Mouse (Mus musculus) cerebellum, postnatal 4 days (tissue): ENCODE measurements at regions not wholly inside any gene's neighbourhood (a gene's known extent, or its start where the extent isn't known, plus 50 kb on each side); places are given as distances from the start of the nearest gene placed in this dataset.

Experiments used
- DNase-seq, 2 experiments: peaks; one replicate each; pipeline ENCODE4 v3.0.0; 2022; ENCODE audit warnings: low spot score in 2 of 2, mixed read lengths in 1 of 2

DNA sequence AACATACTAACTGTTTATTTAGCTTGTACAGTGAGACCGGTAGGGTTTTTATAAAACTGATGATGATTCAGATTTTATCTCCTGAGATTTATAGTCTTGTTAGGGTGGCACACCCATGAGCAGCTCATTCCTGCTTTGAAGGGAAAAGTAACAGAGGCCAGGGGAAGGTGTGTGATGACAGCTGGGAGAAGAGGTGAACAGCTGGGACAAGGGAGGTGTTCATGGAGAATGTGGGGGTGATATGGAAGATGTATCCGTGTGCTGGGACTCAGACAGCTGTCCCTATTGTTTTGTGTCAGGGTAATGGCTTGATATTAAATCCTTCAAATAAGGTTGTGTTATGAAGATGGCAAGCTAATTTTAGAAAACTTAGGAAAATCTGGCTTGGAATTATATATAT is 2238.4 kb upstream of the Gm7489 start:
- DNase-seq = no peak

DNA sequence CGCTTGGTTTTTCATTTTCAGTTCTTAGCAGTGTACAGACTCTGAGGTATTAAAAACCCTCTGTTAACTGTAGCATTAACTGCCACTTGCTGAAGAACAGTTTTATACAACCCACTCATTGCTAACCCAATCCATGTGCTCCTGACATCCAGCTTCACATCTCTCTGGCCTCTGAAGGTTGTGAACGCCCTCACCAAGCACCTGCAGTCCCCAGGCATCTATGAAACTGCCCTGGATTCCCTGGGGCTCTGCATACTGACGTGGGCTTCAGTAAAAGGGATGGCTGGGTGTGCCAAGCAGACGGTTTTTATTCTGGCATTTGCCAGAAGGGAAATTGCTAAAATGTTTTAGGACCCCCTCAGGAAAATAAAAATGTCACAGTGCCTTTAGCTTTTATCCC is 2232.2 kb upstream of the Gm7489 start:
- DNase-seq = no peak

DNA sequence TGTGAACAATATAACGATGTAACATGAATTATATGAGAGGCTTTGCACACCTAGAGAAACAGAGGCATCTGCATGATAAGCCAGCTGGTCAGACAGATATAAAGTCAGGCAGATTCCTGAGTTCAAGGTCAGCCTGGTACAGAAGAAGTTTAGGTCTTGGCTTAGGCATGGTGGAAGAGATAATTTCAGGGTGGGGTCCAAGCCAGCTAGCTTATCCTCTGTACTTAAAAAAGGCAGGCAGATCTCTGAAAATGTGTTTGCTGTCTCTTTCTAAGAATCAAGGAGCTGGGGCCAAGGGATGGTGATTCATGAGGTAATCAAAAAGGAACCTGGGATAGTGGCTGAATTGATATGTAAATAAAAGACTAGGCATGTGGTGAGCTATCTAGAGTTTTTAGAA is 2227.1 kb upstream of the Gm7489 start:
- no peak for DNase-seq

DNA sequence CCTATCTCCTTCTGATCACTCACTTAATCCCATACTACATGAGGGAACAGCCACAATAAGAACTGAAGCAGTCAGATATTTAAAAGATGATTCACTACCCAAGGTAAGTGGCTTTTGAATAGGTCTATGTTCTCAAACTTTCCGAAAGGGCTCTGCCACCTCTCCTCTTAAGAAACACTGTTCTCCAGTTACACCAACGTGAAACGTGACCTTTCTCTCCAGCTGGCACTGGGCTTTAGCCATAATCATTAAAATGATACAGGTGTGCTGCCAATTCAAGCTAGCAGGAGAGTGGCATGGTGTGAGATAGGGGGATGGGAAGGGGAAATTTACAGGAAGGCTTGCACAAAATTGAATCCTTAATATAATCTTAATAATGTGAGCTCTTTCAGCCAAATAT is 2216.4 kb upstream of the Gm7489 start:
- no peak for DNase-seq

DNA sequence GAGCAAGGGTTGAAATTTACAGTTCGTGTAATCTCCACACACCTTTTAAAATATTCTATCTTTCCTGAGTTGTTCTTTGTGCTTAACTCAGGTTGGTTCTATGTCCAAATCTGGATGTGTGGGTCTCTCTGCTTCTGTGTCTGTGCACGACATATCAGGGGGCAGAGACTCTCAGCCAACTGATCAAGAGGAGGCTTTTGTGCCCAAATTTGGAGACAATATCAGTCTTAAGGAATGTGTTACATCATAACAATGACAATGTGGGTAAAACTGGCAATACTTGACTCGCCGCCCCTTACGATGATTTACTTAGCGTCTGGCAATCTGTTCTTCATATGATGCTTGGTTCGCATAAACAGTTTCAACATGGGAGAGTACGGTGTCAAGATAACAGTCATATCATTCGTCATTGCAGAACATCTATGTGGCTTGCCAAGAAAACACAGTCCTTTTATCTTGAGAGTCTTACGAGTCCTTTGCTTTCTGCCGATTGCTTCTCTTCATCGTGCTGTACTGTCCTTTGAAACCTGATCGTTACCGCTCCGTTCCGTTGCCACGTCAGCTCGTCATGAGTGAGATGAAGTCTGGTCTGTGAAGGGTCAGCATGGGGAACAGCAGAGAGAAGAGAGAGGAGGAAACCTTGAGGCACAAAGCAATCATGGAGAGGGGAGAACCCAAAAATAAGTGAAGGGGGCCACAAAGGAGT is 2212.9 kb upstream of the Gm7489 start:
- DNase-seq = no peak

DNA sequence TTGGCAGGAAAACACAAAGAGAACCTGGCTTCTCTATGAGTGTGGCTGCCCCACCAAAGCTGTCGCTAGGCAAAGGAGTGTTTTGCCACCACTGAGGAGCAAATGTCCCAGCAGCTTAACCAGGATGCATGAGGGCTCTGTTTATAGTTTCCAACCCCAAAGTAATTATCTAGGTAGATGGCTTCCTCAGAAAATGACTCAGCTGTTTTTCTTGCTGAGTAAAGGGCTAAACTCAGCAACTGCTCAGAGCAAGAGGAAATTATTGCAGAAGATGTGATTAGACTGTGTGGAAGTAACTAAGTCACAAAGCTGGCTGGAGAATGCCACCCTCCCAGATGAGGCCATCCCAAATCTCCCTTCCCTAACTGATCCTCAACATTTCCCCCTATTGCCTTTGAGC is 2211.2 kb upstream of the Gm7489 start:
- DNase-seq = no peak

DNA sequence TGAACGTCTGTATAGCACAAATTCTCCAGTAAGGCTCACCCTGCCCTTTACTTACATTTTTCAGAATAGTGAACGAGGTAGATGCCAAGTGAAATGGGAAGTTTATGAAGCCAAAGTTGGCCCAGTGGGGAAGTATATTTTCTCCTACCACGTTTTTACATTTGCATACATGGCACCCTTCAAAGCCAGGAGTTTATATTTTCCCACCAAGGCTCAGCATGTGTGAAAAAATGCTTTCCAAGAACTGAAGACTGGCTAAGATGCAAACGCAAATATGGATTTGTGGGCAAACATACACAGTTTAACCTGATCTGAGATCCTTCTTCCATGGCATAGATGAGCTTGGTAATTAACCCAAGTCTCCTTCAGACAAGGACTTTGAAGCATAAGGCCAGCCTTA is 2209.4 kb upstream of the Gm7489 start:
- DNase-seq = no peak

DNA sequence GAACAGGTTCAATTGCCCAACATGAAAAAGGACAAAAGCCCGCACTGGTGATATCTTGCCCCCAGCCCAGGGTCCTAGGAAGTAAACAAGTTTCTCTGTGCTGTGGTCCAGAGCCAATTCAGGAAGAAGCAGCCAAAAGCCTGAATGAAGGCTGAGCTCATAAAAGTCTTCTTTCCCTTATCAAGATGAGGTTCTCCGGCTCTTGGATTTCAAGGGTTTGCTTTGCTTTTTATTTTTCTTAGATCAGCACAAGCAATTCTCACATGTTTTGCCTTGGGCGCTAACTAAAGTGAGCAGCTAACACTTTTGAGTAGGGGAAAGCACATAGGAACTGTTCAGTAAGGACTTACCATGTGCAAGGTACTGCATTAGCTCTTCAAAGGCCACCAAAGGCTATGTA is 2208.0 kb upstream of the Gm7489 start:
- no peak for DNase-seq

DNA sequence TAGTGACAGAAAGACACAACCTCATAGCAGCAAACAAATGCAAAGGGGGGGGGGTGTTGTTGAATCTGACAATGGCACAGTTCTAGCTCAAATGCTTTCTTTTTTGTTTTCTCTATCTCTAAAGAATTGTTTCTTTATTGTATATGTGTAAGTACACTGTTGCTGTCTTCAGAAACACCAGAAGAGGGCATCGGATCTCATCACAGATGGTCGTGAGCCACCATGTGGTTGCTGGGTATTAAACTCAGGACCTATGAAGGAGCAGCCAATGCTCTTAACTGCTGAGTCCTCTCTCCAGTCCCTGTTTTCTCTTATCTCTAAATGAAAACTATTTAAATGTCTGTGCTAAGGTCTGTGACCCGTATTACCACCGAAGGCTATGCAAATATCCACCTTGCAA is 2207.4 kb upstream of the Gm7489 start:
- no peak for DNase-seq

DNA sequence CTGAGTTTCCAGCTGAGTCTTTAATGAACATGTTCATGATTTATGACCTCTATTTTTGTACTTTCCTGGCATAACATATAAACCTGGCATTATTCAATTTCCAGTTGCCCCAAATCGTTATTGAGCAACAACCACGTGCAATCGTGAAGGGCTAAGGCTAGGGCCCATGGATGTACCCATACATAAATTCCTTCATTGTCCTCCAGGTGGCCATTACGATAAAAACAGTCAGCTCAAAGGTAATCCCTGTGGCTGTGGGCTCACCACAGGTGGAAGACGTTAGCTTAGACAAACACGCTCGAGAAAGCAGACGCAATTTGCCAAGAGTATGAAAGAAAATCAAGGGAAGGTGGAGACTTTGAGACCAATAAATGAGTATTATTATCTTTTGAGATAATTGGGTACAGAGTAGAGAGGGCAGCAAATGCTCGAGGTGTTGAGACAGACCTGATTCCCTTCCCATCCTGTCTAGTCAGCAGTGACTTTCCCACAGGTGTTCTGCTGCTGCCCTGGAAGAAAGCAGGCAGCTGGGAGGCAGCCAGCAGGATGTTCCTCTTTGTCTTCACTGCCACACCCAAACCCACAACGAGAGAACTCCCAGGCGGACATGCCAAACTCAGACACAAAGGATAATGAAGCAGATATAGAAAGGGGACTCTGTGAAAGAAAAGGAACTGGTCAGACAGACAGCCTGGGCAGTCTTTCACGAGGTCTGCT is 2205.4 kb upstream of the Gm7489 start:
- DNase-seq = no peak

DNA sequence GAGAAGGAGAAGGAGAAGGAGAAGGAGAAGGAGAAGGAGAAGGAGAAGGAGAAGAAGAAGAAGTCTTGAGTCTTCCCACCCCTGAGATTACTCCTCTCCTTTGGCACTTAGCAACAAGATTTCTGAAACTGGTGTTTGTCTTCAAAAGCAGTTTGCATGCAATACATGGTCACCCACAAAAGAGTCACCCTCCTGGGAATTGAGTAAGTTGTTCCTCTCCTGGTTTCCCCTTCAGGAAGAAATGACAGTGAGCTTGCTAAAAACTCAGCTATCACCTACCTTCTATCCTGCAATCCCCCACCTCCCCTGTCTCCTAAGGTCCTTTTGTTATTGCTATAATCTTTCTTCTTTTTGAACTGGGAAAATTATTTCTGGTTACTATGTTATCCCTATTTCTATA is 2204.2 kb upstream of the Gm7489 start:
- no peak for DNase-seq

DNA sequence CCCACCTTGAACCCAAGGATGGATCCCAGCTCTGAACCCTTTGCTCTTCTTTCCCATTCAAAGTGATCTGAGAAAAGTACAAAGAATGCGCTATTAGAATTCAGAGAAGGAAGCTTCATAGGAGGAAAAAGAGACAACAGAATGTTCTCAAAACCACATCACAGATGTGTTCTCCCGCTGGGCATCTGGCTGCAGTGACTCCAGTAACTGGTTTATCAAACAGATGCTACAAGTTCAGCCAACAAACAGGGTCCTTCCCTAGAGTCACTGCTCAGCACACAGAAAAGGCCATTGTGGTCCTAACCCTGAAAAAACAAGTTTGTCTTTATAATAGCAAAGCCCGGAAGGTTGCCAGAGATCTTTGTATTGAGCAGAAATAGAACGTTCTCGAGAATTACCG is 2203.5 kb upstream of the Gm7489 start:
- no peak for DNase-seq

DNA sequence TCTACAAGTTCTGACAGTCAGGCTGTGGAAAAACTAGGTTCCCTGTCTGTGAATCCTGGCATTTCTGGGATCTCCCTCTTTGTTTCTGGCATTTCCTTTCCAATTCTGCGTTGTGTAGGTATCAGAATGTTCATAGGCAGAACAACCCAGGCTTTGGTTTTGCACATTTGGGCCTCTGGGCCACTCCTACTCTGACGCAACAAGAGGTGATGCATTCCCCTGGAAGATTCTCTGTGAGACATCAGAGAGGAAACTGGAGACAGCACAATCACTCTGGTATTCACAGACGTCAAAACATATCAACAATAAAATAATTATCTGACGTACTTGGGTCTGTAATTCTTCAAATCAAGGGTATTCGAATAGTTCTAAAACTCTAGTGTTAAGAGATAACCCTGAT is 2202.4 kb upstream of the Gm7489 start:
- no peak for DNase-seq

DNA sequence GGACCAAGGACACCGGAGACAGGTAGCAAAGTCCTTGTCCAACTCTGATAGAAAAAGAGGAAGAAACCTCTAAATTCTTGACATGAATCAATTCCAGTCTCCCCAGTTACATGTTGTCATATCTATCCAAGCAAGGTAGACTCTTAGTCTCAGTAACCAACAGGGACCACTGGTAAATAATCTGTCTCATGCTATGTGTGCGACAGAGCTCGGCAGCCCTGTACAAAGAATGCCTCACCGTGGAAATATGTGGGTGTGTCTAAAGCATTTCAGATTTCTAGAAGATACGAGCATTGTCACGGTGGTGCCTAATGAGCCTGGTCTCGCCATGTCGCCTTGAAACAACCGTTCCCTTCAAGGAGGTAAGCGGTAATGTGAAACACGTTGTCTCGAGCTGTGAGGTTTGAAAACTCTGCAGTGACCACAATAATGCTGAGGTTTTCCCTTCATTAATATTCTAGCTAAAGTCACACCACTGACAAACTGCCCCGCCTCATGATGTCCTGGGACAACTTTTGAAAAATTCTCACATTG is 2197.6 kb upstream of the Gm7489 start:
- no peak for DNase-seq

DNA sequence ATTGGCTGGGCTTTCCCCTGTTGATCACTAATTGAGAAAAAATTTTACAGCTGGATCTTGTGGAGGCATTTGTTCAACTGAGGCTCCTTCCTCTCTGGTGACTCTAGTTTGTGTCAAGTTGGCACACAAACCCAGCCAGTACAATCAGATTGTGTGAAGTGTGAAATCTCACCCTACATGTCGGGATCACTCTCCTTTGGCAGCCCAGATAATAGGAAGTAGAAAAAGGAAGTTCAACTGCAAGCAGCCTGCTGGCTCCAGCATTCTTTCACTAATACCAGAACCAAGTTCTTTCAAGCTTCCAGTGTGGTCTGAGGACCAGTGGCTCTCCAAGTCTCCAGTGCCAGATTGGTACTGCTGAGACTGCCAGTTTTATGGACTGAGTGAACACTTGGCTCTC is 2195.2 kb upstream of the Gm7489 start:
- DNase-seq = no peak

DNA sequence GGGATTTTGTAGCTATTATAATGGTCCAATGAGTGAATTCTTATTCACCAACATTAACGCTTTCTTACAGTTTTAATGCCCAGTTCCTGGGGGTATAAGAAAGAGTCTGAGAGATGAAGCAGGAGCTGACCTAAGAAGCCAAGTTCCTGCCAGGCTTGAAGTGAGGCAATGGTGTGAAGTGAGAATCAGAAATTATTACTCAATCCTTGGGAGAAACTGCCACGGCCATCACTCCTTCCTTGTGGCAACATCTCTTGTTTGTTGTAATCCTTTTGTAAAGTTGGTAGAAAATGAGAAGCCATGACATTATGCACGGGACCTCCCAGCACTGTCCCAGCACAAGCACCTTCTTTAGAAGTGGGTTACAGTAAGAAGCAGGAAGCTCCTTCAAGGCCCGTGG is 2192.0 kb upstream of the Gm7489 start:
- no peak for DNase-seq

DNA sequence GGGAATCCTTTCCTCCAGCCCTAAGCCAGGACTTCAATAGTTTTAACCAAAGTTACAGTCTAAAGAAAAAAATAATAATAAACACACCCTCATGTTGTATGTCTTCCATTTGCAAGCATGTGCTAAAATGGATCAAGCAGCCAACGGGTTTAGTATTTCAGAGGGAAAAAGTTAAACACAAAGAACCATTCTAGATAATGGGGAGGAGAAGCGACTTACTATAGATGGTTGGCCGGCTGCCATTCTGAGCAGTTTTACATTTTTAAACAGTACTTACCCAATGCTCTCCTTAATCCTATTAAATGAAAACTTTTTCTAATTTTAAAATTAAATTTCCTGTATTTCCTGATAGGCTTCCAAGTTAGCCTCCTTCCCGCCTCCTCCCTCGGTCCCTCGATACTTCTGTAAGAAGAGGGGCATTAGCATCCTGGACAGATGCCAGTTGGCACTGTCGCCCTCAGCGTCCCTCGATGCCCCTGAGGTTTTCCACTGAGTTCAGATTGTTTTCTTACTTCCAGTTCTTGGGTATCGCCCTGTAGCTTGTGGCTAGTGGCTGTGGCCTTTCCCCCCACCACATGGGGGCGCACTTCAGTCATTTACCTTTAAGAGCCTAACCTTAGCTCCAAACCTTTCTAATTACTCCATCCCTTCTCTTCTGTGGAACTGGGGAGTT is 2188.2 kb upstream of the Gm7489 start:
- peak; percentile 30 to 51 for DNase-seq

DNA sequence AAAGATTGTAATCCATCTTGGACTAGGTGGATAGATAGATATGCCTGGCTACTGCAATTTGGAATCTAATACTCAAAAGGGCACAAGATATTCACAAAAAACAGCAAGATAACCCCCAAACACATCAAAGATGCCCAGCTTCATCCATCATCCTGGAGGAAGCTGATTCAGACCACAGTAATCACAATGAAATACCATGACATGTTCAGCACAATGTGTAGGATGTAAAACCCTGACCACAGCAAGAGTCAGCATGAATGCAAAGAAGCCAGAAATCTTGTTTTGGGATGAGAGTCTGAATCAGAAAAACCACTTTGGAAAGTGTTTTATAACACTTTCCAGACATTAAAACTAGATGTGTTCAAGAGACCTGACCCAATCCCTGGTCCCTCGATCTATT is 2180.5 kb upstream of the Gm7489 start:
- DNase-seq = no peak

DNA sequence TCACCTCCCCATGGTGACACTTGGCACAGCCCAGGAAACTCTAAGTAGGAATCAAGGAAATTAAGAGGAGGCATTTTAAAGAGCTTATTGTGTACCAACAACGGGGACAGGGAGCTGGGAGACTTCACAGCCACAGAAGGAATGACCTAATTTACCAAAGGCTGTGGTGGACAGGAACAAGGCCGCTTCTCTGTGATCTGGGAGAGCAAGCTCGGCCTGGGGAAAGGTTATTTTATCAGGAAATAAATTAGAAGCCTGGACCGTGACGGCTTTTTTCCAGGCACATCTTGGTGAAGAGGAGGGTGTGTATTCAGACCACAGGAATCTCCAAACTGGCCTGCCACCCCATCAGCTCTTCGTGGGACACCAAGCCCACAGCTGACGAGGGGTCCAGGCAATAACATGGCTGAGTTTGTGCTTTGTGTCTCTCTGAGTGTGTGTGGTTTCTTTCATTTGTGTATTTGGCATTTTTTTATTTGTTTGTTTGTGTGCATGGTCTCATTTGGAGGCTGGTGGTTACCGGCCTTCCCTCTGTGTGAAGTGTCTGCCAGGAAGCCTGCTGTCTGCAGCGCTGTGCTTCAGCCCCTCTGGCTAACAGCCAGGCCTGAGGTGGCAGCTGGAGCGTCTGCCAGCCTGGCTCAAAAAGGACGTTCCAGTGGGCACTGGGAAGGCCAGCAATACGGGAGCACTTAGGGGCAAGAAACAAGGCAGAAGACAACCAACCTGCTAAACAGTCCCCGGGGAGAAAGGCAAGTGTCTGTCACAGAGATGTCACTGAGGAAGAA is 2174.6 kb upstream of the Gm7489 start:
- peak; percentile 50 to 86 for DNase-seq

DNA sequence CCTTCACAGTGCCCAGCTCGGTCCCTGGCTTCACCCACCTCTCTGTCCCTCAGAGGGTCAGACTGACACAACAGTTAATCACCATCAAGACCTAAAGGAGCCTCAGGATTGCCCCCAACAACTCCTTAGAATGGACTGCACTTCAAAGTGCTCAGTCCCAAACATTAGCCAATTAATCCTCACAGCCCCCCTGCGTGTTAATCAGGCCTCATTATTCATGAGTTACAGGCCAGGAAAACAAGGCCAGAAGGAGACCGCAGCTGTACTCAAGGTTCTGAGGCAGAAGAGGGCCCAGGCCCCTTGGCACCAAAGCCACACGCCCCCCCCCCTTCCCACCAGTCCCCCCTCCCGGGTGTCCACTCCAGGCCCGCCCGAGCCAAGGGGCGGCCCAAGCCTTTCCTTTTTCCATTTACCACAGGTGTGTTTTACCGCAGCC is 2163.8 kb upstream of the Gm7489 start:
- DNase-seq = peak in 1 of 2 experiments; percentile 21

DNA sequence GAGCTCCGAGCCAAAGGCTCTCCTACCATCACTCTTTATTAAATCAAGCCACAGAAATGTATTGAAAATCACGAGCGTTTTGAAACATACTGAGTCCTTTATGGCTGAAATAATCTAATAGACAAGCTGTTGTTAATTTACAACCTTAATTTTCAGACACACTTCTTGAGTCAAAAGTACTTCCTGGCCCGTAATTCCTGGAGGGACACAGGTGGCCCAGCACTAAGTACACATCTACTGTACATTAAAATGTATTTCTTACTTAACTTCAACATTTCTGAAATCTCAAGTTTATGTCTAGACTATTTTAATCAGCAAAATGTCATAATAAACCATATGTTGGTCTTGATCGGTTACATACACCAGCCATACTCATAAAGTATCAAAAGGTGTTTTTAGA is 2163.3 kb upstream of the Gm7489 start:
- DNase-seq = no peak

DNA sequence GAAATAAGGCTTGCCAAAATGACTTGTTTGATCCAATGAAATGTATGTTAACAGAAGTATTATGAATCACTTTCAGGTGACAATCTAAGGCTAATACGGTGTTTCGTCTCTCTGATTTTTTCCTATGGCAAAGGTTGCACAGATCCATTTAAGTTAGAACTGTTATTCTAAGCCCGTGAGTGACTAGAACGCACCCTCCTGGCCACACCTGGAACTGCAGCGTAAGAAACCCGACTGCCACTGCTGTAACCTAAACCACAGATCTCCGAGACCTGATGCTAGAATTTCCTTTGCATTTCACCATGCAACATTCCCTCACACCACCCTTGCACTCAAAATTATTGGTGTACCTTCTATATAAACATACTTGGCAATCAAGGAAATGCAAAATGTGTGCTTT is 2160.6 kb upstream of the Gm7489 start:
- no peak for DNase-seq
